18 mouse cellular contexts compared by ENCODE assay signal in genomic region chr2:114873090-114873489, GRCm38 (mm10).
"Had no signal": no experiment of that assay in that cellular context is flagged by ENCODE, and none has a peak within 500 bp of the region (broad histone marks: within the 10 kb centered on the region; RNA-seq: fewer than 3 reads in every experiment).

No protein-coding gene starts in this region.

- H3K4me2 ChIP-seq: kidney, embryonic 15.5 days; liver, embryonic 13.5 days; midbrain, embryonic 11.5 days; midbrain, embryonic 15.5 days; neural tube, embryonic 13.5 days had no signal

- H3K27me3 ChIP-seq: kidney, embryonic 15.5 days; liver, embryonic 13.5 days; midbrain, embryonic 15.5 days had no signal

- H3K9me3 ChIP-seq: kidney, embryonic 15.5 days; liver, embryonic 13.5 days; midbrain, embryonic 15.5 days; neural tube, embryonic 13.5 days had no signal

- ATAC-seq: midbrain, embryonic 15.5 days had no signal

- H3K4me3 ChIP-seq: kidney, embryonic 15.5 days; left cerebral cortex, adult 2 months; liver, embryonic 13.5 days; midbrain, embryonic 15.5 days; neural tube, embryonic 13.5 days had no signal

- H3K9ac ChIP-seq: kidney, embryonic 15.5 days; liver, embryonic 13.5 days; midbrain, embryonic 15.5 days; neural tube, embryonic 13.5 days had no signal

- DNase-seq: kidney, postnatal 10 days; kidney, postnatal 36 days; layer of hippocampus, postnatal 36 days; liver, embryonic 13.5 days; lung, adult 2 months; lung, postnatal 14 days; lung, postnatal 4 days; right cerebral cortex, adult 18-20 months; right cerebral cortex, postnatal 14 days; right cerebral cortex, postnatal 4 days; thymus, adult 2 months; thymus, postnatal 25 days had no signal

- H3K4me1 ChIP-seq: kidney, embryonic 15.5 days; liver, embryonic 13.5 days had no signal

- H3K36me3 ChIP-seq: kidney, embryonic 15.5 days; liver, embryonic 13.5 days; midbrain, embryonic 15.5 days; neural tube, embryonic 13.5 days had no signal

- H3K27ac ChIP-seq: kidney, embryonic 15.5 days; left cerebral cortex, adult 2 months; liver, embryonic 13.5 days; midbrain, embryonic 15.5 days; neural tube, embryonic 13.5 days; stomach, postnatal 0 days had no signal
